Mouse (Mus musculus) liver, embryonic 14.5 days (tissue): ENCODE results near the gene Trappc3.

Experiments
- CTCF ChIP-seq: IDR thresholded peaks from 2 replicates; pipeline ENCODE4 v1.5.1; 2016; ENCODE audit warnings: antibody characterized with exemption, low read depth, control low read depth
- EP300 ChIP-seq: IDR thresholded peaks from 2 replicates; pipeline ENCODE4 v1.6.1; 2016; ENCODE audit warnings: antibody characterized with exemption, low read depth

- TF ChIP-seq CTCF = no peak
- TF ChIP-seq EP300 = no peak
Observed at GRCm38 (mm10) chr4:126228144-126228543, 34.0 kb upstream of the Trappc3 start.
